ENCODE assay signal across 26 mouse cellular contexts in genomic region chr5:26291621-26292020, GRCm38 (mm10). TPM values are rescaled to one million over a fixed set of nuclear protein-coding genes. Genes with fewer than 3 reads are reported as not detected.
DNase-seq lines count a peak whose midpoint lies in the region; ATAC-seq and TF ChIP-seq lines count a peak whose summit lies in the region.
"Had no signal": no experiment of that assay in that cellular context is flagged by ENCODE, and none has a peak within 500 bp of the region (broad histone marks: within the 10 kb centered on the region; RNA-seq: fewer than 3 reads in every experiment).

No protein-coding gene starts in this region.

- WGBS in heart, embryonic 11.5 days (ENCODE audit: insufficient replicate concordance), result 64% methylated on average over 1 of the region's 1 CpGs
- WGBS in heart, embryonic 10.5 days, result 68% methylated on average over 1 of the region's 1 CpGs
- 34% methylated on average over 1 of the region's 1 CpGs for WGBS in kidney, postnatal 0 days

- no peak overlapping the region for H3K4me3 ChIP-seq in heart, embryonic 11.5 days (ENCODE audit: low read depth, low read length)
- no peak overlapping the region for H3K4me3 ChIP-seq in heart, embryonic 10.5 days
- no peak overlapping the region for H3K4me3 ChIP-seq in kidney, postnatal 0 days (replicated peaks; ENCODE audit: low read depth, low read length)
- H3K4me3 ChIP-seq in ES-E14 (ENCODE audit: insufficient read depth in 1 of 2, low read depth in 1 of 2, low read length in 2 of 2, poor library complexity in 1 of 2, severe bottlenecking in 1 of 2), result no peak overlapping the region

- in situ Hi-C loops in ES-E14 (cut with MboI; ENCODE audit: low sequenced_read_pairs in 2 of 2, unreplicated experiment in 2 of 2), result no loop called here

- H3K4me1 ChIP-seq in heart, embryonic 11.5 days (ENCODE audit: control insufficient read depth, insufficient read depth, low read length), result no peaks in the 10 kb centered on the region
- H3K4me1 ChIP-seq in heart, embryonic 10.5 days, result no peaks in the 10 kb centered on the region
- no peaks in the 10 kb centered on the region for H3K4me1 ChIP-seq in kidney, postnatal 0 days (replicated peaks; ENCODE audit: insufficient read depth, low read length)
- no peaks in the 10 kb centered on the region for H3K4me1 ChIP-seq in ES-E14 (ENCODE audit: control insufficient read depth in 2 of 2, insufficient read depth in 2 of 2, low read length in 2 of 2, poor library complexity in 1 of 2)

- no peaks in the 10 kb centered on the region for H3K36me3 ChIP-seq in heart, embryonic 11.5 days (ENCODE audit: control insufficient read depth, insufficient read depth, low read length)
- no peaks in the 10 kb centered on the region for H3K36me3 ChIP-seq in heart, embryonic 10.5 days
- H3K36me3 ChIP-seq in kidney, postnatal 0 days (ENCODE audit: insufficient read depth, low read length), result no peaks in the 10 kb centered on the region
- H3K36me3 ChIP-seq in ES-E14 (ENCODE audit: control insufficient read depth, insufficient read depth, low read length, poor library complexity, severe bottlenecking), result no peaks in the 10 kb centered on the region
- H3K36me3 ChIP-seq: G1E had no signal

- no peak overlapping the region for H3K9ac ChIP-seq in heart, embryonic 11.5 days (ENCODE audit: low read depth, low read length)
- H3K9ac ChIP-seq in kidney, postnatal 0 days (ENCODE audit: low read depth, low read length), result no peak overlapping the region
- no peak overlapping the region for H3K9ac ChIP-seq in ES-E14 (ENCODE audit: insufficient read depth, low read depth, low read length, poor library complexity, severe bottlenecking)

- no peak for ATAC-seq in heart, embryonic 11.5 days (replicated peaks; ENCODE audit: insufficient number of reproducible peaks, low FRiP score, low TSS enrichment)
- no peak for ATAC-seq in kidney, postnatal 0 days (replicated peaks; ENCODE audit: low FRiP score, low read depth)
- ATAC-seq in inflammation-experienced regulatory T-cells, adult 6 months, result no peak
- ATAC-seq: activated CD4-positive, CD25-positive, alpha-beta regulatory T cell, adult 4 months; CD4-positive, CD25-positive, alpha-beta regulatory T cell, adult 4 months; Patski had no signal

- no peak overlapping the region for H3K27ac ChIP-seq in heart, embryonic 11.5 days (ENCODE audit: low read depth, low read length)
- H3K27ac ChIP-seq in heart, embryonic 10.5 days, result no peak overlapping the region
- H3K27ac ChIP-seq in kidney, postnatal 0 days, result no peak overlapping the region
- no peak overlapping the region for H3K27ac ChIP-seq in ES-E14 (ENCODE audit: insufficient read depth, low read depth, low read length, poor library complexity, severe bottlenecking)

- peak; percentile 76 for DNase-seq in heart, adult 11 months
- peak; percentile 69 for DNase-seq in heart, embryonic 10.5 days (ENCODE audit: low spot score)
- DNase-seq in heart, adult 9 months (ENCODE audit: low spot score in 2 of 2), result no peak
- DNase-seq in kidney, postnatal 0 days (ENCODE audit: low spot score), result peak; percentile 14
- DNase-seq in kidney, adult 8-10 months, result no peak
- DNase-seq in ES-E14 (ENCODE audit: low read depth, low spot score), result no peak
- DNase-seq: adrenal gland, adult 2 months; adrenal gland, adult 8-10 months; adrenal gland, postnatal 10 days; adrenal gland, postnatal 14 days; adrenal gland, postnatal 25 days; adrenal gland, postnatal 36 days; B cell, adult 2 months; cerebellum, adult 11 months; cerebellum, adult 11-12 months; cerebellum, adult 18-20 months had no signal

- no peaks in the 10 kb centered on the region for H3K27me3 ChIP-seq in heart, embryonic 11.5 days (ENCODE audit: control insufficient read depth, insufficient read depth, low read length)
- no peaks in the 10 kb centered on the region for H3K27me3 ChIP-seq in heart, embryonic 10.5 days (ENCODE audit: insufficient read depth, poor library complexity, severe bottlenecking)
- H3K27me3 ChIP-seq in kidney, postnatal 0 days (ENCODE audit: insufficient read depth, low read length), result no peaks in the 10 kb centered on the region
- H3K27me3 ChIP-seq: CH12.LX had no signal

- no peak for TF ChIP-seq CTCF in kidney, postnatal 0 days (IDR thresholded peaks at IDR 0.05; ENCODE audit: low read depth)

- no peak overlapping the region for H3K4me2 ChIP-seq in heart, embryonic 11.5 days
- H3K4me2 ChIP-seq in kidney, postnatal 0 days (ENCODE audit: low read length), result no peak overlapping the region

- H3K9me3 ChIP-seq in heart, embryonic 11.5 days (replicated peaks; ENCODE audit: control insufficient read depth, low read length), result no peaks in the 10 kb centered on the region
- no peaks in the 10 kb centered on the region for H3K9me3 ChIP-seq in heart, embryonic 10.5 days
- H3K9me3 ChIP-seq in kidney, postnatal 0 days (replicated peaks; ENCODE audit: low read length), result no peaks in the 10 kb centered on the region
- no peaks in the 10 kb centered on the region for H3K9me3 ChIP-seq in ES-E14 (ENCODE audit: control insufficient read depth, insufficient read depth, low read depth, low read length)

TF ChIP-seq in ES-E14, 5 proteins besides CTCF, POLR2A, EP300 and RAD21:
- TF ChIP-seq MAFK (IDR thresholded peaks at IDR 0.05; ENCODE audit: insufficient read depth, low read depth, low read length) (peak; percentile 60), CHD2 (IDR thresholded peaks at IDR 0.05; ENCODE audit: low read depth, low read length) (no peak), HCFC1 (IDR thresholded peaks at IDR 0.05; ENCODE audit: borderline replicate concordance, insufficient read depth, low read length) (no peak), ZC3H11A (IDR thresholded peaks at IDR 0.05; ENCODE audit: borderline replicate concordance, low read depth, low read length) (no peak), ZNF384 (IDR thresholded peaks at IDR 0.05; ENCODE audit: low read depth, low read length) (no peak)

RNA-seq across cellular contexts. Expression of gene Gm7361, which starts 34.1 kb away (rescaled TPM):
- polyA plus RNA-seq in heart, embryonic 11.5 days (2014; fragmentation: Nextera tagmentation; extraction: Ambion mirVana), result 0.15 TPM in 1 of 2 replicates, not detected in the other
- polyA plus RNA-seq in heart, embryonic 10.5 days (2016; fragmentation: Nextera tagmentation; extraction: Ambion mirVana), result not detected in 2 replicates
- polyA plus RNA-seq in kidney, postnatal 0 days (2015; fragmentation: Nextera tagmentation; extraction: Ambion mirVana), result not detected in 2 replicates
- total RNA-seq in ES-E14 (2012; rRNA removed), result not detected in 2 replicates
- not detected for polyA plus RNA-seq in inflammation-experienced regulatory T-cells, adult 6 months (2017; shearing (Covaris generic))
- total RNA-seq: adrenal gland, adult 18-20 months; adrenal gland, postnatal 14 days; CH12.LX; MEL had no signal
- polyA plus RNA-seq: activated CD4-positive, CD25-positive, alpha-beta regulatory T cell, adult 4 months; C2C12; CD4-positive, CD25-positive, alpha-beta regulatory T cell, adult 4 months; G1E had no signal

Comparison
In these comparisons a context has a peak if more than half of its experiments do, and no peak if none do; other contexts are left out.
1. DNase-seq: peak in heart, adult 11 months (single experiment), heart, embryonic 10.5 days (single experiment) and kidney, postnatal 0 days (single experiment); none in heart, adult 9 months (0 of 2), kidney, adult 8-10 months (0 of 2) and ES-E14 (single experiment).